Mouse (Mus musculus): ENCODE measurements around the gene Wfdc17.

- TF ChIP-seq GATA1 (IDR thresholded peaks at IDR 0.05; ENCODE audit: borderline replicate concordance, low read length) (no peak), FLI1 (IDR thresholded peaks at IDR 0.05; ENCODE audit: low read length) (no peak)
These were observed 45.0 kb upstream of the Wfdc17 start for GRCm38 (mm10) chr11:83658797-83659196.

Data from megakaryocyte, embryonic 14.5 days (primary cell).